Mouse (Mus musculus) G1E (cell line): ENCODE measurements at regions not wholly inside any gene's neighbourhood (a gene's known extent, or its start where the extent isn't known, plus 50 kb on each side); places are given as distances from the start of the nearest gene placed in this dataset.

Source experiments
- ATAC-seq: 2 replicates; pipeline ENCODE4 v1.8.0; 2016; ENCODE audit warnings: mild to moderate bottlenecking; ENCODE audit not compliant: insufficient number of reproducible peaks, poor library complexity, low FRiP score, severe bottlenecking; ENCODE audit errors: extremely low read depth
- DNase-seq: peaks from one replicate; pipeline ENCODE4 v3.0.0; 2012; ENCODE audit warnings: low spot score
- H3K27me3 ChIP-seq: 2 replicates; pipeline ENCODE4 v1.6.1; 2012; ENCODE audit warnings: mild to moderate bottlenecking, low read length, inconsistent platforms; ENCODE audit not compliant: insufficient read depth
- H3K36me3 ChIP-seq: replicated peaks from 2 replicates; pipeline ENCODE3; 2012; ENCODE audit warnings: mild to moderate bottlenecking, inconsistent platforms
- H3K4me1 ChIP-seq: 2 replicates; pipeline ENCODE4 v1.6.1; 2012; ENCODE audit warnings: low read depth, low read length, inconsistent platforms, mixed read lengths; ENCODE audit not compliant: insufficient read depth
- H3K4me3 ChIP-seq: 2 replicates; pipeline ENCODE4 v1.5.1; 2012; ENCODE audit warnings: low read depth, mild to moderate bottlenecking, inconsistent platforms, low read length, moderate library complexity, mixed read lengths
- H3K9me3 ChIP-seq: replicated peaks from 2 replicates; pipeline ENCODE4 v1.6.1; 2012; ENCODE audit warnings: inconsistent platforms
- CTCF ChIP-seq: IDR thresholded peaks from 2 replicates; pipeline ENCODE4 v1.5.1; 2012; ENCODE audit warnings: low read depth, low read length, inconsistent platforms, mixed read lengths
- GATA1 ChIP-seq: IDR thresholded peaks from 2 replicates; pipeline ENCODE4 v1.6.1; 2012; ENCODE audit warnings: borderline replicate concordance, low read length, inconsistent platforms, mixed read lengths
- GATA2 ChIP-seq: IDR thresholded peaks from 2 replicates; pipeline ENCODE4 v1.6.1; 2012; ENCODE audit warnings: low read depth, low read length, inconsistent platforms, borderline replicate concordance
- POLR2AphosphoS5 ChIP-seq: IDR thresholded peaks from 2 replicates; pipeline ENCODE4 v1.6.1; 2012; ENCODE audit warnings: low read depth, low read length, inconsistent platforms; ENCODE audit not compliant: insufficient replicate concordance
- TAL1 ChIP-seq: conservative IDR thresholded peaks from 2 replicates; pipeline ENCODE4 v1.6.1; 2012; ENCODE audit warnings: low read depth, low read length, inconsistent platforms, mixed read lengths

DNA sequence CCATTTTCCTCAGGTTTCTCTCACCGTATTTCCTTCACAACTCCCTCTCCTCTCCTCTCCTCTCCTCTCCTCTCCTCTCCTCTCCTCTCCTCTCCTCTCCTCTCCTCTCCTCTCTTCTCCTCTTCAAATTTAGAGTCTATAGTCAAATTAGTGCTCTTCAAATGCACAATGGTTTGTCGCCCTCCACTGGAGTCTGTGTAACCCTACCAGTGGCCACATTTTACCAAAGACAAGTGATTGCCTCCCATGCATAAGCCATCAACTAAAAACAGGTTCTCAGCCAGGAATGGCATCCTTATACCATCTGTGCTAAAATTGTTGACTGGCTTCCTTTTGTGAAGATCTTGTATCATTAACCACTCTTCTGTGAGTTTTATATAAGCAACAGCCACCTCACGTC is 979.5 kb upstream of the Adam24 start:
- no peak for DNase-seq
- peaks cover 3% of the 10 kb centered on the region; the same call in 1 of the 2 replicates for H3K4me1 ChIP-seq
- H3K27me3 ChIP-seq = no peaks in the 10 kb centered on the region
- no peaks in the 10 kb centered on the region for H3K9me3 ChIP-seq
- no peak overlapping the region for H3K4me3 ChIP-seq
- no peak for ATAC-seq
- TF ChIP-seq TAL1 (no peak), GATA2 (no peak), POLR2AphosphoS5 (no peak), CTCF (no peak), GATA1 (no peak)
- H3K36me3 ChIP-seq = no peaks in the 10 kb centered on the region

GRCm38 (mm10) chr8:39705843-39706242 is 969.0 kb upstream of the Adam24 start:
- peak; percentile 90 for ATAC-seq
- Histone ChIP-seq H3K4me3 (no peak overlapping the region), H3K27me3 (no peaks in the 10 kb centered on the region)

DNA sequence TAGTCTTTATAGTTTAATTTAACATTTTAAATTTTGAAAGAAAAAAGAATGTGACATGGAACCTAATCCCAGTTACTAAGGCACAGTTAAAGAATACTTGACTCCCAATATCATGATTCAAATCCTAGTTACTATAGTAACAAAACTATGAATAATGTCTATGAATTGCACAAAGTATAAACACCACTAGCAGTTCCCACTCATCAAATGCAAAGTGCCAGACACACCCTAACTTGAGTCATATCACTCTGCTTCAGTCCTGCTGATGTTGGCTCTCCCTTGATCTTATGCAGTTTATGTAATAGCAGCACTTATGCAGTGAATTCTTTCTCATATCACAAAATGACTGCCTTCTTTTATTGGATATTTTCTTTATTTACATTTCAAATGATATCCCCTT is 932.5 kb upstream of the Adam24 start:
- TF ChIP-seq CTCF (no peak), GATA1 (no peak), GATA2 (no peak), TAL1 (no peak), POLR2AphosphoS5 (no peak)
- Histone ChIP-seq H3K9me3 (no peaks in the 10 kb centered on the region), H3K27me3 (no peaks in the 10 kb centered on the region), H3K4me3 (no peak overlapping the region), H3K4me1 (peaks cover 6% of the 10 kb centered on the region; the same call in 1 of the 2 replicates), H3K36me3 (no peaks in the 10 kb centered on the region)
- ATAC-seq (no peak), DNase-seq (no peak)

More at GRCm38 (mm10) chr8:39705843-39706242, 969.0 kb upstream of the Adam24 start:
- no peak for TF ChIP-seq GATA1
- TF ChIP-seq TAL1 = peak; percentile 74
- no peaks in the 10 kb centered on the region for H3K36me3 ChIP-seq
- DNase-seq = peak; percentile 3
- peaks cover 25% of the 10 kb centered on the region for H3K4me1 ChIP-seq
- no peaks in the 10 kb centered on the region for H3K9me3 ChIP-seq

GRCm38 (mm10) chr8:39746225-39746624 is 928.7 kb upstream of the Adam24 start:
- H3K4me1 ChIP-seq = peaks cover 5% of the 10 kb centered on the region; the same call in 1 of the 2 replicates
- no peak overlapping the region for H3K4me3 ChIP-seq
- H3K36me3 ChIP-seq = no peaks in the 10 kb centered on the region
- DNase-seq = no peak
- TF ChIP-seq CTCF (no peak), GATA1 (no peak), GATA2 (no peak), TAL1 (no peak), POLR2AphosphoS5 (no peak)
- no peaks in the 10 kb centered on the region for H3K27me3 ChIP-seq
- ATAC-seq = no peak
- H3K9me3 ChIP-seq = no peaks in the 10 kb centered on the region

DNA sequence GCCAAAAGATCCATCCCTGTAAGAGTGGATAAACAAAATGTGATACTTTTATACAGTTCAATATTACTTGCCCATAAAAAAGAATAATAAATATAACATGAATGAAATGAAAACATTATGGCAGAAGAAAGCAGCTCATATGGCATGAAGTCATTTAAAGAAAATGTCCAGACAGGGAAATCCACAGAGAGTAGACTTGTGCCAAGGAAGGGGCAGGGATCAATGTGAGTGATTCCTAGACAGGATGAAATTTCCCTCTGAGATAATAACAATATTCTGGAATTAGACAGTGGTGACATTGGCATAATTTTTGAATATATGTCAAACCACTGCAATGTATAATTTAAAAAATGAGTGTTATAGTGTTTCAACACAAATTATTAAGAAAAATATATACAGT is 915.0 kb upstream of the Adam24 start:
- no peaks in the 10 kb centered on the region for H3K27me3 ChIP-seq
- no peak overlapping the region for H3K4me3 ChIP-seq
- no peak for TF ChIP-seq GATA2
- no peak for TF ChIP-seq GATA1
- no peak for TF ChIP-seq CTCF
- TF ChIP-seq POLR2AphosphoS5 = no peak
- no peak for TF ChIP-seq TAL1
- no peak for DNase-seq
- H3K9me3 ChIP-seq = no peaks in the 10 kb centered on the region
- H3K36me3 ChIP-seq = no peaks in the 10 kb centered on the region
- ATAC-seq = no peak
- no peaks in the 10 kb centered on the region; the same call in 1 of the 2 replicates for H3K4me1 ChIP-seq

- no peak for TF ChIP-seq GATA2
- no peak for TF ChIP-seq POLR2AphosphoS5
- TF ChIP-seq GATA1 = no peak
- no peak for TF ChIP-seq CTCF
- no peak for TF ChIP-seq TAL1
- Histone ChIP-seq H3K4me3 (no peak overlapping the region), H3K9me3 (no peaks in the 10 kb centered on the region), H3K27me3 (no peaks in the 10 kb centered on the region), H3K36me3 (no peaks in the 10 kb centered on the region), H3K4me1 (no peaks in the 10 kb centered on the region)
- DNase-seq (no peak), ATAC-seq (no peak)
These were observed 895.4 kb upstream of the Adam24 start for GRCm38 (mm10) chr8:39779449-39779848.

DNA sequence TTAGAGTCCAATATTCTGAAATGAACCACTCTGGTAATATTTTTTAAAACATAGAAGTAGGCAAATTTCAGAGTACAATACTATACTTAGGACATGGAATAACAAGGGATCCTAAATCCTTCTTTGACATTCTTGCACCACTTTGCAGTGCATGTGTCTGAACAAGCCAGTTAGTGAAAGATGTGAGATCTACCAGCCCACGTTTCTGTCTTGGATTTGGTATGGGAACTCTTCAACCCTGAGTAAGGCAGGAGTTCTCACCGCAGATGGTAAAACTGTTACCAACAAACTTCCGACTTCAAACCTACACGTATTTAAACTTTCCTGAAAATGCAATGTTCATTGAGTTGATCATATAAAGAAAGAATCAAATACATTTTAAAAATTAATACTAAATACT is 894.7 kb upstream of the Adam24 start:
- H3K36me3 ChIP-seq = no peaks in the 10 kb centered on the region
- H3K27me3 ChIP-seq = no peaks in the 10 kb centered on the region
- no peak for ATAC-seq
- no peak for DNase-seq
- H3K9me3 ChIP-seq = no peaks in the 10 kb centered on the region
- H3K4me3 ChIP-seq = no peak overlapping the region
- no peaks in the 10 kb centered on the region for H3K4me1 ChIP-seq
- TF ChIP-seq GATA2 = no peak
- TF ChIP-seq POLR2AphosphoS5 = no peak
- no peak for TF ChIP-seq CTCF
- TF ChIP-seq GATA1 = no peak
- TF ChIP-seq TAL1 = no peak
